Comparison of ENCODE assay signal across 11 mouse cellular contexts in the genomic region with DNA sequence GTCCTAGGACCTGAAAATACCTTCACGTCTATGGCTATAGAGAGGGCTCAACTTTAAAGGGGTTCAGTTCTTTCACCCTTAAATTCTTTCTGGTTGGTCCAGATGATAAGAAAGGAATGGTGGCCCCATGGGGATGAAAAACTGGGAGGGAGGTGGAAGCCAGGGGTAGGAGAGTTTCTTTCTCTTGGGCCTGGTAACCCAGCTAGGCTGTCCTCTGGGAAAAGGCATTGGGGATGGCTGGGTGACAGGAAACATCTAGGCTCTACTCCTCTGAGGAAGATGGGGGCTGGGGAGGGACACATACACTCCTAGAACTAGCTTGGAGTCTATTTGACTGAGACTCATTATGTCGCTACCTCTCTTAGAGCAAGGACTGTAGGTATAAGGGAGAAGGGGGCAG.
"Had no signal": no experiment of that assay in that cellular context is flagged by ENCODE, and none has a peak within 500 bp of the region (broad histone marks: within the 10 kb centered on the region; RNA-seq: fewer than 3 reads in every experiment).

No protein-coding gene starts in this region.

- H3K4me1 ChIP-seq: midbrain, embryonic 13.5 days had no signal

- H3K4me2 ChIP-seq: limb, embryonic 12.5 days; liver, embryonic 13.5 days; lung, embryonic 15.5 days; midbrain, embryonic 13.5 days had no signal

- H3K27ac ChIP-seq: limb, embryonic 12.5 days; liver, embryonic 13.5 days; lung, embryonic 15.5 days; midbrain, embryonic 13.5 days had no signal

- H3K9ac ChIP-seq: limb, embryonic 12.5 days; liver, embryonic 13.5 days; liver, postnatal 0 days; lung, embryonic 15.5 days; midbrain, embryonic 13.5 days had no signal

- H3K36me3 ChIP-seq: limb, embryonic 12.5 days; liver, embryonic 13.5 days; lung, embryonic 15.5 days; midbrain, embryonic 13.5 days had no signal

- H3K27me3 ChIP-seq: limb, embryonic 12.5 days; liver, embryonic 13.5 days; lung, embryonic 15.5 days; midbrain, embryonic 13.5 days had no signal

- DNase-seq: layer of hippocampus, adult 9-11 months; layer of hippocampus, postnatal 36 days; liver; liver, embryonic 13.5 days; liver, postnatal 0 days; lung, postnatal 36 days; right cerebral cortex, postnatal 14 days; thymus, postnatal 36 days had no signal

- H3K4me3 ChIP-seq: limb, embryonic 12.5 days; liver, embryonic 13.5 days; lung, embryonic 15.5 days; midbrain, embryonic 13.5 days had no signal

- ATAC-seq: liver, postnatal 0 days; midbrain, embryonic 13.5 days had no signal

- H3K9me3 ChIP-seq: limb, embryonic 12.5 days; liver, embryonic 13.5 days; lung, embryonic 15.5 days; midbrain, embryonic 13.5 days had no signal
